Mouse (Mus musculus) granulocyte monocyte progenitor cell, adult 5-6 weeks (primary cell): ENCODE data around the gene Sncb. TPM values are rescaled to one million over a fixed set of nuclear protein-coding genes. Genes with fewer than 3 reads are reported as not detected.
"Not testable (repeated sequence)": the region's sequence is repeated elsewhere in the genome, so short reads cannot be mapped to it uniquely, and the experiment has no call there.

Source experiments
- ATAC-seq: replicated peaks from 2 replicates; pipeline ENCODE4 v1.8.0; 2016; ENCODE audit warnings: mild to moderate bottlenecking, moderate TSS enrichment, inconsistent platforms; ENCODE audit not compliant: poor library complexity, severe bottlenecking
- total RNA-seq, 2 experiments: library from RNA; stranded (forward) in 1 of 2; stranded (reverse) in 1 of 2; fragments of 200-712, 200-1000 nt in 1 of 2; fragments of >200 nt in 1 of 2; fragmentation: Nextera tagmentation in 1 of 2; gene quantifications; 2 replicates each; pipeline ENCODE4 v1.2.3; 2014 to 2017

The Sncb gene
- total RNA-seq (2014; fragmentation: Nextera tagmentation) (not detected in 2 replicates), total RNA-seq (2017) (not detected in 2 replicates)

- peak; percentile 93 for ATAC-seq
Measured at GRCm38 (mm10) chr13:54766192-54766768, at the start of gene Sncb. Gene Sncb (minus strand): TSS chr13:54766595.

GRCm38 (mm10) chr13:54813381-54813780 is 47.0 kb upstream of the Sncb start:
- no peak for ATAC-seq

DNA sequence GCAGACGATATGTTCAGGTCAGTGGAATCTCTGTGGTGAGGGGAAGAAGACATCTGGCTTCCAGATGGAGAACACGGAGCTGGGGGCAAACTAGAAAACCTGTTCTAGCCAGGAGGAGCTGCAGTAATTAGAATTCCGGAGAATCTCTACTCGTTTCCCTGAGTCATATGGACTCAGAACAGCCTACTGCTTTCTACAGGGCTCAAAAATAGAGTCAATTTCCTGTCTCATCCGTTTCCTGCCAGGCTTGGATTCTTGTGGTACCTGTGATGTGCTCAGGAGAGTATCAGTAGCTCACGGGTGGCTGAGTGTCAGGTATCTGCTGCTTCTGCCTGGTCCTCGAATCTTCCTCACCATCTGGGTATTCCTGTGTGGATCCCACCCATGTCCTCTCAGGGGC is 45.1 kb upstream of the Sncb start:
- no peak for ATAC-seq

- ATAC-seq: no peak
Measured at GRCm38 (mm10) chr13:54808067-54808466, 41.7 kb upstream of the Sncb start.

GRCm38 (mm10) chr13:54806434-54806976 is 40.1 kb upstream of the Sncb start:
- ATAC-seq: no peak

- no peak for ATAC-seq
Measured at GRCm38 (mm10) chr13:54805134-54805838, 38.9 kb upstream of the Sncb start.

GRCm38 (mm10) chr13:54803010-54803409 is 36.6 kb upstream of the Sncb start:
- ATAC-seq: no peak

- no peak for ATAC-seq
Measured at GRCm38 (mm10) chr13:54800206-54800605, 33.8 kb upstream of the Sncb start.

GRCm38 (mm10) chr13:54799701-54800100 is 33.3 kb upstream of the Sncb start:
- ATAC-seq: peak; percentile 60

- no peak for ATAC-seq
Measured at GRCm38 (mm10) chr13:54798740-54799139, 32.3 kb upstream of the Sncb start.

DNA sequence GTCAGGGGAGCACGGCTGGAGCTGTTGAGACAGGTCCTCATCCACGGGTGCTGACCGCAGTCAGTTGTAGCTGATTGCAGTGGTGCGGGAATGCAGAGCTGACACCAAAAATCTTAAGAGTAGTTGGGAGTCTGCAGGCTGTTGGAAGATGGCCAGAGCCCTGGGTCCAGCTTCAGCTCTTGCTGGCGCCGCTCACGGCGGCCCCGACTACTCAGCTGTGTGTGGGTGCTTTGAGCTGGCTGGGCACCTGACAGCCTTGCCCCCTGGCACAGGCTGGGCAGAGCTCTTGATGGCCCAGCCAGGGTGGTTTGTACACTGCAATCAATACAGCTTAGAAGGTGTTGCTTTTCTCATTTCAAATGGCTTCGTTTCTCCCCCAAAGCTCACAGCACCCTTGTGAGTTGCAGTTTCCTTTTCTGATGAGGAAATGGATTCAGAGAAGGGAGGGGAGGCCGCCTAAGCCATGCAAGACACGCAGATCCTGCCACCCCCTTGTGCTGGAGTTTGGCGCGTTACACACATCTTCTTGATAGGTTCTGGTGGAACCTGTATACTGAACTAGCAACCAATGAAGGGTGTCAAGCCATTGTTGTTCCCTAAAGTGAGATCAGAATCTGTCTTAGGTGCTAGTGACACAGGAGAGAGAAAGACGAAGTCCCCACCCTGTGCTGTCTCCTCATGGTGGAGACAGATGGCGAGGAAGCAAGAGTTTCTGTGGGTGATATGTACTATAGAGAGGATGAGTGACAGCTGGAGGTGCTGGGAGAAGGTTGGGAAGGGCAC is 31.7 kb upstream of the Sncb start:
- no peak for ATAC-seq

- ATAC-seq: peak; percentile 27; the same call in 1 of the 2 replicates
Measured at GRCm38 (mm10) chr13:54797356-54797755, 31.0 kb upstream of the Sncb start.

- no peak for ATAC-seq
Measured at GRCm38 (mm10) chr13:54794843-54795242, 28.4 kb upstream of the Sncb start.

DNA sequence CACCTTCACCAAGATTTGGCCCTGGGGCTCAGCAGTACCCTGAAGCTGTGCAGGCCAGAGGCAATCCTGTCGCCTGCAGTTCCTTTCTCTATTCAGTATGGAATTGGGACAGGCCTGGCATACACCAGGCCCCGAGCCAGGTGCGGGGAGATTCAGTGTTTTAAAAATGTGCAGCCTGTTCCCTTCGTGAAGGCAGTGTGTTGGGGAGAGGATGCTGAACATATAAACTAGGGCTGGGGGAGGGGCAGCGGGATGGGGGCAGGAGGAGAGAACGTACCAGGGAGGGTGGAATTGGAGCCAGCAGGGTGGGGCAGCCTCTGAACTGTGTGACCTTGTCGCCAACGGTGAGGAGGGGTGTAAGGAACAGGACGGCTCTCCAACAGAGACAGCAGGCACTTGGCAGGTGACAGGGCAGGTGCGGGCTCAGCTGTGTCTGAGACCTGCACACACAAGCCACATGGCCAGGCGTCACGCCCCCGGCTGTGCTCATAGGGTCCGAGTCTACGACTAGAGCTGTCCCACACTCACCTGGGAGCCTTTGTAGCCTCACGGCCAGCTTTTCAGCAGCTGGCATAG is 27.7 kb upstream of the Sncb start:
- no peak for ATAC-seq

DNA sequence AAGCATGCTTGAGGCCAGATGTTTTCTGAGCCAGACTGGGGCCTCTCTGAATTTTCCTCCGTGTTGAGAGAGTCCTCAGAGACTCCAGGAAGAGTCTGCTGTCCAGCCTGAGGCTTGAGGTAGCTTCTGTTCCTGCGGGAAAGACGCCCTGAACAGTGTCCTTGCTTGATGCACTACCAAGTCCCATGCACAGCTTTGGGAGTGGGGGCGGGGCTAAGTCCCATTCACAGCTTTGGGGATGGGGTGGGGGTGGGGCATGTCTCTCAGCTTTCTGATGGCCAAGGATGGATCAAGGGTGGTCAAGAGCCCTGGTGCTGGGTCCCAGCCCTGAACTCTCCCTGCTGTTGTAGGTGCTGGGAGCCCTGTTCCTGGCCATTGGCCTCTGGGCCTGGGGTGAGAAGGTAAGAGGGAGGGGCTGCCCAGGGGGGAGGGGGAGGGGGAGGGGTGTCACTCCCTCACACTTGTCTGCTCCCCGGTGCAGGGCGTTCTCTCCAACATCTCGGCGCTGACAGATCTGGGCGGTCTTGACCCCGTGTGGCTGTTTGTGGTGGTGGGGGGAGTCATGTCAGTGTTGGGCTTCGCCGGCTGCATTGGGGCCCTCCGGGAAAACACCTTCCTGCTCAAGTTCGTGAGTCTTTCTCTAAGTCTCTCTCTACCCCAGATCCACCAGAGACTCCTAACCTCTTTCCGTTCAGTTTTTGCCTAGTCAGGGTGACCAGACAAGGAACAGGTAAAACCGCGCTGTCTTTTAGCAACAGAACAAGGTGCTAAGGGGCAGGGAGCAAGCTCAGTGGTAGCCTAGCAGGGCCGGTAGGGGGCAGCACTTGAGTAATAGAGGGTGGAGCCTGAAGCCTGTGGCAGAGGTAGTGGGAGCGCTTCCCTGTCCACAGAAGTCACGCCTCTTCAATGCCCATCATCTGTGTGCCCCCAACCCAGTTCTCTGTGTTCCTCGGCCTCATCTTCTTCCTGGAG is 26.1 kb upstream of the Sncb start:
- no peak for ATAC-seq

GRCm38 (mm10) chr13:54789561-54790397 is 23.4 kb upstream of the Sncb start:
- peak; percentile 31 for ATAC-seq

DNA sequence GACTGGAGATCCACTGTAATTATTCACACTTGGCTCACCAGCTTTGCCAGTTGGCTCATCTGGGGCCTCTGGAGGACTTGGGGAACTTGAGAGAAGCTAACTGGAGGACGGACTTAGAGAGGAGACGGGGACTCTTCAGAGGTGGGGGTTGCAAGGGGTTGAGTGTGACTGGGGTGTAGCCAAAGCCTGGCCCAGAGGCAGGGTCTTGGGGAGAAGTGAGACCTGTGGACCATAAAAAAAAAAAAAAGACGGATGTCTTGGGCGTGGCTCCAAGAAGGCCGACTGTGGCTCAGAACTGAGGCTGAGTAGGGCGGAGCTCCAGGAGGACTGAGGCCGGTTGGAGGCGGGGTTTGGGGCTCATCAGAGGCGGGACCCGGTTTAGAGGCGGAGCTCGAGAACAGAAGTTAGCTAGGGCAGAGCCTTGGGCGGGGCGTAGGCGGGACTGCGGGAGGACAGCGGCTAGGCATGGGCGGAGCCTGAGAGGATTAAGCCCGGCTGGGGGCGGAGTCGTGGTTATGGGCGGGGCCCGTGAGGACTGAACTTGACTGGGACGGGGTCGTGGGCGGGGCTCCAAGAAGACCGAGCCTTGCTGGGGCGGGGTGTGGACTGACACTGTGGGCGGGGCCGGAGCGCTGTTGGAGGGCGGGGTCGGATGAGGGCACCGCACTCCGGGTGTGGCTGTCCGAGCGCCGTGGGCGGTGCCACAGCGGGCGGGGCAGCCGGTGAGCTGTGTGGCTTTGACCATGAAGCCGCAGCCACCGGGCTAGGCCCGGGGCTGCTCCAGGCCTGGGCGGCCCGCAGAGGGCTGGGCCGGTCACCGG is 22.6 kb upstream of the Sncb start, which contains the start of gene Tspan17:
Tspan17 (plus strand) TSS at position 638 of the 821 bp plus-strand sequence.
- ATAC-seq: peak; percentile 89

GRCm38 (mm10) chr13:54787591-54787990 is 21.2 kb upstream of the Sncb start:
- ATAC-seq: not testable (repeated sequence)
